Mouse (Mus musculus) embryonic facial prominence, embryonic 14.5 days (tissue): Measurements from ENCODE around the gene Gnai2. TPM values are rescaled to one million over a fixed set of nuclear protein-coding genes. Genes with fewer than 3 reads are reported as not detected.
A peak's percentile ranks its signal among the peaks of the same experiment; 100 is the strongest.
"Not testable (repeated sequence)": the region's sequence is repeated elsewhere in the genome, so short reads cannot be mapped to it uniquely, and the experiment has no call there.

Experiments
- ATAC-seq: fragments of 200-750 bp; cut with Nextera tagmentation; 2 replicates; pipeline ENCODE4 v1.8.0; 2017; ENCODE audit warnings: low read depth, moderate number of reproducible peaks, moderate TSS enrichment
- DNase-seq: peaks from one replicate; pipeline ENCODE4 v3.0.0-alpha.2; 2015; ENCODE audit warnings: low spot score
- H3K27ac ChIP-seq: fragments of 300-500 bp; sonication (generic); replicated peaks from 2 replicates; pipeline ENCODE4 v1.5.1; 2014; ENCODE audit warnings: low read depth, mild to moderate bottlenecking, low read length, moderate library complexity
- H3K27me3 ChIP-seq: fragments of 300-500 bp; sonication (generic); replicated peaks from 2 replicates; pipeline ENCODE4 v1.6.1; 2014; ENCODE audit warnings: low read length; ENCODE audit not compliant: control insufficient read depth, insufficient read depth
- H3K36me3 ChIP-seq: fragments of 300-500 bp; sonication (generic); 2 replicates; pipeline ENCODE4 v1.6.1; 2014; ENCODE audit warnings: low read length, mixed read lengths; ENCODE audit not compliant: control insufficient read depth, insufficient read depth
- H3K4me1 ChIP-seq: fragments of 300-500 bp; sonication (generic); 2 replicates; pipeline ENCODE4 v1.6.1; 2014; ENCODE audit warnings: antibody characterized with exemption, low read length; ENCODE audit not compliant: control insufficient read depth, insufficient read depth
- H3K4me2 ChIP-seq: fragments of 300-500 bp; sonication (generic); 2 replicates; pipeline ENCODE4 v1.6.1; 2014; ENCODE audit warnings: low read depth, mild to moderate bottlenecking, low read length, moderate library complexity, mixed read lengths
- H3K4me3 ChIP-seq: fragments of 300-500 bp; sonication (generic); 2 replicates; pipeline ENCODE4 v1.5.1; 2014; ENCODE audit warnings: low read depth, mild to moderate bottlenecking, low read length
- H3K9ac ChIP-seq: fragments of 300-500 bp; sonication (generic); 2 replicates; pipeline ENCODE4 v1.6.1; 2014; ENCODE audit warnings: low read depth, mild to moderate bottlenecking, low read length, moderate library complexity, mixed read lengths
- H3K9me3 ChIP-seq: fragments of 300-500 bp; sonication (generic); 2 replicates; pipeline ENCODE4 v1.6.1; 2016; ENCODE audit warnings: low read length; ENCODE audit not compliant: control insufficient read depth
- WGBS: fragments of 180-500 bp; shearing (Covaris S2); extraction: QIAGEN DNeasy Blood & Tissue Kit; methylation state at CpG from one replicate; pipeline ENCODE4 v1.1.7; 2014; 5-methylcytosine and 5-hydroxymethylcytosine counted together
- polyA plus RNA-seq: library from polyadenylated mRNA; unstranded; fragments of >200 nt; fragmentation: Nextera tagmentation; extraction: Ambion mirVana; gene quantifications from 2 replicates; pipeline ENCODE4 v1.2.1, GENCODE M21; 2014

Gene Gnai2
- polyA plus RNA-seq, 1 experiment from 2014 or later: 380 TPM

DNA sequence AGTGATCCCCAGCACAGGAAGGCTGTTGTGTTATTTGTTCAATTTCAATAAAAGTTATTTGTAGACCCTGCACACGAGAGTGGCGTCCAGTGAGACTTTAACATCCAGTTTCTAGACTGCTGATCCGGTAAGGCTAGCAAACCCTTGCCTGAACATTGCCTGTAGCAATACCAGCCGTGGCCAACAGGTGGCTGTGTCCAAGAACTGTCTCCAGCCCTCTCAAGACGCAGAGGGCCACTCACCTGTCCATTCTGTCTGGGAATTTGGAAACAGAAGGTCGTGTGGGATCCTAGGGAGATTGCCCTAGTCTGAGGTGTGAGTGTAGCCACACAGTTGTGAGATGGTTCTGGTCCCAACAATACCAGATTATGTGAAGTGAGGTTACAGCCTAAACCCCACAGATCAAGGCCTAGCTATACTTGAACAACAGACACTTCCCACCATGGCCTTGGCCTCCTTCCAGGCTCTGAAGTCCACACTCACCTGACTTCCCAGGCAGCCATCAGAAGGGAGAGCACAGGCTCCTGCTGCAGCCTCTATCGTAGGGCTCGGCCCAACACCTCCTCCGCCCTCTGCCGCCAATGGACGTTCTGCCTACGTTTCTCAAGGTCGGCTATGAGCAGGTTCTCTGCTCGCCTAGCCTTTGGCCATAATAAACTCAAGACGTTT lies 69.0 kb downstream of the Gnai2 start:
- peak; percentile 73 for DNase-seq
- Histone ChIP-seq H3K4me1 (peaks cover 32% of the 10 kb centered on the region), H3K9ac (no peak overlapping the region), H3K9me3 (no peaks in the 10 kb centered on the region), H3K27me3 (no peaks in the 10 kb centered on the region), H3K27ac (no peak overlapping the region; the same call in 1 of the 2 replicates), H3K4me3 (0 out of 2 replicates have a peak overlapping the region, but pooled peaks have one; percentile 1), H3K4me2 (peak overlapping the region; percentile 10; the same call in 1 of the 2 replicates), H3K36me3 (peaks cover 42% of the 10 kb centered on the region)
- ATAC-seq: no peak
- 59% methylated on average over 15 of the region's 15 CpGs for WGBS

- Histone ChIP-seq H3K4me3 (0 out of 2 replicates have a peak overlapping the region, but pooled peaks have one; percentile 1), H3K36me3 (peaks cover 42% of the 10 kb centered on the region), H3K4me2 (peak overlapping the region; percentile 10; the same call in 1 of the 2 replicates), H3K4me1 (peaks cover 25% of the 10 kb centered on the region)
- H3K27me3 ChIP-seq, H3K9ac ChIP-seq, DNase-seq, H3K9me3 ChIP-seq, ATAC-seq, H3K27ac ChIP-seq: not testable (repeated sequence)
- WGBS: 46% methylated on average over 5 of the region's 5 CpGs
Measured at GRCm38 (mm10) chr9:107565556-107565955, 69.6 kb downstream of the Gnai2 start.

Other genes with a start within 250 kb of the Gnai2 start
- gene Cacna2d2, start 235.8 kb downstream of the Gnai2 start, polyA plus RNA-seq: 0.88 and 0.93 TPM in 2 replicates
- 53.1 and 56.1 TPM in 2 replicates for gene Tmem115, start 101.4 kb downstream of the Gnai2 start, polyA plus RNA-seq
- gene Cyb561d2, start 93.2 kb downstream of the Gnai2 start, polyA plus RNA-seq: 24.7 and 27.0 TPM in 2 replicates
- 35.0 and 35.4 TPM in 2 replicates for gene Nprl2, start 93.1 kb downstream of the Gnai2 start, polyA plus RNA-seq
- gene Zmynd10, start 88.1 kb downstream of the Gnai2 start, polyA plus RNA-seq: 2.8 and 8.2 TPM in 2 replicates
- gene Rassf1, start 83.8 kb downstream of the Gnai2 start, polyA plus RNA-seq: 66.5 and 66.8 TPM in 2 replicates
- 43.1 and 45.2 TPM in 2 replicates for gene Tusc2, start 72.1 kb downstream of the Gnai2 start, polyA plus RNA-seq
- 106 and 112 TPM in 2 replicates for gene Hyal2, start 67.4 kb downstream of the Gnai2 start, polyA plus RNA-seq
- gene Hyal1, start 58.4 kb downstream of the Gnai2 start, polyA plus RNA-seq: 5.6 and 6.8 TPM in 2 replicates
- gene Naa80, start 56.5 kb downstream of the Gnai2 start, polyA plus RNA-seq: 15.9 and 18.0 TPM in 2 replicates
- gene Hyal3, start 54.5 kb downstream of the Gnai2 start, polyA plus RNA-seq: 1.2 and 1.4 TPM in 2 replicates
- 46.7 and 52.3 TPM in 2 replicates for gene Ifrd2, start 47.7 kb downstream of the Gnai2 start, polyA plus RNA-seq
- 18.0 and 18.2 TPM in 2 replicates for gene Sema3b, start 26.1 kb downstream of the Gnai2 start, polyA plus RNA-seq
- gene Slc38a3, start 34.2 kb upstream of the Gnai2 start, polyA plus RNA-seq: 7.0 and 7.8 TPM in 2 replicates
- 0.79 and 1.5 TPM in 2 replicates for gene Gnat1, start 44.3 kb upstream of the Gnai2 start, polyA plus RNA-seq
- 32.8 and 36.9 TPM in 2 replicates for gene Sema3f, start 75.1 kb upstream of the Gnai2 start, polyA plus RNA-seq
- gene Rbm5, start 135.6 kb upstream of the Gnai2 start, polyA plus RNA-seq: 145 and 159 TPM in 2 replicates
- 52.2 and 61.0 TPM in 2 replicates for gene Rbm6, start 237.9 kb upstream of the Gnai2 start, polyA plus RNA-seq